Mouse (Mus musculus) adrenal gland, adult (tissue): ENCODE results near the gene Rbm14.
A peak's percentile ranks its signal among the peaks of the same experiment; 100 is the strongest.
"Not testable (repeated sequence)": the region's sequence is repeated elsewhere in the genome, so short reads cannot be mapped to it uniquely, and the experiment has no call there.

ENCODE experiments used
- DNase-seq, 2 experiments: peaks; one replicate each; pipeline ENCODE4 v3.0.0; 2022 to 2023; ENCODE audit warnings: low spot score in 1 of 2; ENCODE audit not compliant: inconsistent age in 2 of 2

Gene Rbm14

DNA sequence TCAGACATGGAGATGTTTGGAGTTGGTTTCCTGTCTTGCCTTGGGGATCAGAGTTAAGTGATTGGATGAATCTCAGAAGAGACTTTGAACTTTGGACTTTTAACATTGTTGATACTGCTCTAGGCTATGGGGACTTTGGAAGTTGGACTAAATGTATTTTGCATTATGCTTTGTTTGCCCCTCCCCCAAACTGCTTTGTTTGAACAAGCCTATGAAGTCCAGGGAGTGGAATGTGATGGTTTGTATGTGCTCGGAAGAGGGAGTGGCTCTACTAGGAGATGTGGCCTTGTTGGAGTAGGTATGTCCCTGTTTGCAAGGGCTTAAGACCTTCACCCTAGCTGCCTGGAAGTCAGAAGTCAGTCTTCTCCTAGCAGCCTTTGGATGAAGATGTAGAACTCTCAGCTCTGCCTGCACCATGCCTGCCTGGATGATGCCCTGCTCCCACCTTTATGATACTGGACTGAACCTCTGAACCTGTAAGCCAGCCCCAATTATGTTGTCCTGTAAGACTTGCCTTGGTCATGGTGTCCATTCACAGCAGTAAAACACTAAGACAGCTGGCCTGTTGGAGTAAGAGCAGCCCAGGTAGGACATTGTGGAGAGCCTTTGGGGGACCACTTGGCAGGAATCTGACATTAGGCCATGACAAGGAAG is 5.9 kb upstream of the Rbm14 start:
- DNase-seq, result no peak

DNA sequence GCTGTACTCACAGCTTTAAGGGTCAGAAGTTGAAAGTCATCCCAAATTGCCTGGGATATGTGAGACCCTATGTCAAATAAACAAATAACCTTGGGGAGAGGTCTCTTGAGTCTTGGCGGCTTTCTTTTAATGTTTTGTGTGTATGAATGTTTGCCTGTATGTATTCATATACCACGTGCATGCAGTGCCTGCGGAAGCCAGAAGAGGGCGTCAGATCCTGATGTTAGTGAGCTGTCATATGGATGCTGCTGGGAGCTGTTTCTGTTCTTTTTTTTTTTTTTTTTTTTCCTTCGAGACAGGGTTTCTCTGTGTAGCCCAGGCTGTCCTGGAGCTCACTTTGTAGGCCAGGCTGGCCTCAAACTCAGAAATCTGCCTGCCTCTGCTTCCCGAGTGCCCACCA is 1.6 kb upstream of the Rbm14 start:
- DNase-seq, result peak in 1 of 2 experiments; percentile 60

DNA sequence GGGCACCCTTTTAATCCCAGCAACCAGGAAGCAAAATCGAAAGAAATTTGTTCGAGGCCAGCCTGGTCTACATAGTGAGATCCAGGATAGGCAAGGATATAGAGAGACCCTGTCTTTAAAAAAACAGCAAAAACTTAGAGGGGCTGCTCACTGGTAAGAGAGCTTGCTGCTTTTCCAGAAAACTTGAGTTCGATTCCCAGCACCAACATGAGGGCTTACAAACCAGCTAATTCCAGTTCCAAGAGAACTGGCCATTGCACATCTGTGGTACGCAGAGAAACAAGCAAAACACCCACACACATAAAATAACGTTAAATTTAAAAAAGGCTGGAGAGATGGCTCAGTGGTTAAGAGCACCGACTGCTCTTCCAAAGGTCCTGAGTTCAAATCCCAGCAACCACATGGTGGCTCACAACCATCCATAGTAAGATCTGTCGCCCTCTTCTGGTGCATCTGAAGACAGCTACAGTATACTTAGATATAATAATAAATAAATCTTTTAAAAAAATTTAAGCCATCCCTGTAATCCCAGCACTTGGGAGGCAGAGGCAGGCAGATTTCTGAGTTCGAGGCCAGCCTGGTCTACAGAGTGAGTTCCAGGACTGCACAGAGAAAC is 1.0 kb upstream of the Rbm14 start:
- DNase-seq, result not testable (repeated sequence)

DNA sequence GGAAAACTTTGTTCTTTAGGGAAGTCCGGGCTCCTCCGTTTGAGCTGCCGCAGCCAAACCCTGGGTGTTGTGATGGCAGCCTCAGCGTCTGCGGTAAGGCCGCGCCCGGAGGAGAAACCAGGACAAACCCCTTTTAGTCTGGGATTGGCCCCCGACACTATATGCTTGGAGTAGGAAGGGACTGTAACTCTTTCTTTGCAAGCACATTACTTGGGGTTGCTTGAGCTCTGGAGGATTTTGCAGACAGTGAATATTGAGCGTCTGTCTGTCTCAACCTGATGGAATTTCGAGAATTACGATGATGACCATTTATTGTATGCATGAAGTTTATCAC is 442 bp upstream of the Rbm14 start:
- no peak for DNase-seq

DNA sequence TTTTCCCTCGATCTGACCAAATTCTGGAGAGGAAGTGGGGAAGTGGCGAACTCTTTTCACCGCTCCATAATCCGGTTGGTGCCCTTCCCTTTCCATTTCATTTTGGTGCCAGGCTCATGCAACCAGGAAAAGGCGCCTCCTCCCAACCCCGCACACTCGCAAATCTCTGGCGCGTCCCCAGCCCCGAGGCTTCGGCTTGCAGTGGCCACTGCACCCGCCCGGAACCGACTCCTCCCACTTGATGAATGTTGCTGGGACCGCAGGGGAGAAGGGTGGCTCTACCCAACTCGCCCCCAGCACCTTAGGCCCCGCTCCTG is 730 bp downstream of the Rbm14 start:
- DNase-seq, result no peak

DNA sequence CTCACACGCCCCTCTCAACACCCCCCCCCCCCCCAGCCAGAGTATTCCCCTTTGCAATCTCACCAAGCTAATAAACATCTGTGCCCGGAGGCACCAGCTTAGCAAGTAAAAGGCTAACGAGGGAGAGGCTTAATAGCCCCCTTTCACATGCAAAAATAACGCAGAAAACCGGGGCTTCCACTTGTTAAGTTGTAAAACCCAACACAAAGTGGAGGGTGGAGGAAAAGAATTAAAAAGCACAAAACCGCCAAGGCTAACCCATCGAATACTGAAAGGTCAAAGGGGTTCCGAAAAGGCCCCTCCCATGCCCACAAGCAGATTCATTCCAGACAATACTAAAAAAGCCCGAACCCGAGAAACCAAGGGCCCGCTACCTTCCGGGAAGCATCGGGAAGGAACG is 1.1 kb downstream of the Rbm14 start:
- DNase-seq, result no peak

DNA sequence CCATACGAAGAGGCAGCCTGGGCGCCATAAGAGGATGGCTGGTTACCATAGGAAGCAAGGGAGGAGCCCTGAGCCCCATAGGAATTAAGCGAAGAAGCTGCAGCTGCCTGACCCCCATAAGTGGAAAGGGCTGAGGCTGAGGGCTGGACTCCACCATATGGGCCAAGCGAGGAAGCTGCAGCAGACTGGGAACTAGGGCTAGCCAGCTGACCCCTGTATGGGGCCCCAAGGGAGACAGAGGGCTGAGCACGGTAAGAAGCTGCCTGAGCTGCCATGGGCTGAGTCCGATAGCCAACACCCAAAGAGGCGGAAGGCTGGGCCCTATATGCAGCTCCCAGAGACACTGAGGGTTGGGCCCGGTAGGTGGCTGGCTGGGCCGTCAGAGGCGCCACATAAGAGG is 8.2 kb downstream of the Rbm14 start:
- DNase-seq, result peak in 1 of 2 experiments; percentile 30

DNA sequence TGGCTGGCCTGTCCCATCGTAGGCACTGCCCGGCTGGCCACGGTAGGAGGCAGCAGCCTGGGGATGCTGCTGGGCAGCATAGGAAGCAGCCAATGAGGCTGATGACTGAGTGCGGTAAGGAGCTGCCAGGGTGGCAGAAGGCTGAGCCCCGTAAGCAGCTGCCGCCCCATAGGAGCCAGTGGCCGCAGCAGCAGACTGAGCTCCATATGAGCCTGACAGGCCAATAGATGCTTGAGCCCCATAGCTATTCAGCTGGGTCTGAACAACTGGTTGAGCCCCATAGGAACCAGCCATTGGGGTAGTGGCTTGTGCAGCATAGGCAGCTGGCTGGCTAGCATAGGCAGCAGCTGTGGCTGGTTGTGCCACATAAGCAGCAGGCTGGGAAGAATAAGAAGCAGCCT is 8.7 kb downstream of the Rbm14 start:
- DNase-seq, result no peak

DNA sequence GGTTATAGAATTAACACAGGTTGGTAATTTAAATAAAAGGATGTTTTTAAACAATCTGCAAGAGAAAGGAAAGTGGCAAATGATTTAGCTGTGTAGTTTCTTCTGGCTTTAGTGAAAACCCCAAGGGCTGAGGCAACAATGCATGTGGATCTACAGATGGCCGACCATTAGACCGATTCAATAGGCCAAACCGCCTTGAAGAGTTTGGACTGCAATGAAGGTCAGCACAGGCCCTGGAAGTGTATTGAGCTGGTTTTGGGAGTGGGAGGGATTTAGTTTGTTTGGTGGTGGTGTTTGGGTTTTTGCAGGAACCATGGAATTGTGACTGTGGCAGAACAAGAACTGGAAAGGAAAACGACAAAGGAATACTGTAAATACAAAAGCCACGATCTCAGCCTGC is 12.4 kb downstream of the Rbm14 start:
- no peak for DNase-seq

DNA sequence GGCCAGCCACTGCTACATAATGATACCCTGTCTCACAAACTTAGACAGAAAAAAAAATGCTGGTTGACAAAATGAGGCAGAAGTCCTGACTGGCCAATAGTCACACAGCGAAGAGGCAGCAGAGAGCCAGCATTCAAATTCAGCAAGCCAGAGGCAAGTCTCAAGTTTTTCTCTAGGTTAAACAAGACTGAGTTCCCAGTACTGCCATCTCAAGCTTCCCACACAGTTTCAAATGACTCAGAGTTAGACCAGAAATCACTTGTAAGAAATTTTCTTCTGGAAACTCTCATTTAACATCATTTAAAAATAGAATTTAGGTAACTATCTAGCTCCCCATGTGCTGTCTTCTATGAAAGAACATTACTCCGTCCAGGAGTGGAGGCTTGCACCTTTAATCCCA is 13.6 kb downstream of the Rbm14 start:
- no peak for DNase-seq

DNA sequence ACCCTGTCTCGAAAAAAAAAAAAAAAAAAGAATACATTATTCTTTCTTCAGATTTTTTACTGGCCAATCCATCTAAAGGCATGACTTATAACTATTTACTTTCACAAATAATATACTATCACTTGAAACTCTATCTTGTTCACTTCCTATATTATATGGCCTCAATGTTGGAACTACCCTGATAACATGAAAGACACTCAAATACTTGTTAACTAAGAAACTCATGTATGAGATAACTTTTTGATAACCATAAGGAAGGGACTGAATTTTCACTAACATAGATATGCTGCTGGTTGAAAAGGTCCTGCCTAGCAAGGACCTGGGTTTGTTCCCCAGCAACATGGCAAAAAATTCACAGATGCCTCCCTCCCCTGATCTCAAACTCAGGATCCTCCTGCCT is 15.5 kb downstream of the Rbm14 start:
- no peak for DNase-seq

DNA sequence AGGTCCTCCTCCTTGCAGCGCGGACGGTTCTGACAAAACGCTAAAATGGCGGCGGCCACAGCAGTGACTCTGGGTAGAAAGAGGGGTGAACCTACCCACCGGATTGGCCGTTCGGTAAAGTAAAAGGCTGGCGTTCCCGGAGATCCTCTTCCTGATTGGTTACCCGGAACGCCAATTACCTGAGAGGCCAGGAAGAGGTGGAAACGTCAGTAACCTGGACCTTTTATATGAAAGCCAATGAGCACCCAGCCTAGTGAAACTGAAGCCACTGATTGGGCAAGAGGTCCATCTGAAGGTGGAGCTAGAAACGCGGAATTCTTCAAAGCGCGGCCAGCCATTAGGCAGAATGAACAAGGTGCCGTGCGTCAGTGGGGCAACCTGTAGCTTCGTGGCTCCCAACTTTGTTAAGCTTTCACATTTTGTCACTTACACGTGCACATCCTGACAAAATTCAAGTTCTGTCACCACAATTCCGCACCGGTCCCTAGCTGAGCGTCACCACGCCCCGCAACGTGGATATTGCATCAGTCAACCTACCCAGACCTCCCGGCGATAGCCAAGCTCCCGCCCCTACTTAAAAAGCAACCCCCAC is 17.5 kb downstream of the Rbm14 start, which contains the start of gene Rbm4:
Rbm4 (minus strand) TSS at position 71 of the 592 bp plus-strand sequence.
- DNase-seq, result peak; percentile 98 to 99

DNA sequence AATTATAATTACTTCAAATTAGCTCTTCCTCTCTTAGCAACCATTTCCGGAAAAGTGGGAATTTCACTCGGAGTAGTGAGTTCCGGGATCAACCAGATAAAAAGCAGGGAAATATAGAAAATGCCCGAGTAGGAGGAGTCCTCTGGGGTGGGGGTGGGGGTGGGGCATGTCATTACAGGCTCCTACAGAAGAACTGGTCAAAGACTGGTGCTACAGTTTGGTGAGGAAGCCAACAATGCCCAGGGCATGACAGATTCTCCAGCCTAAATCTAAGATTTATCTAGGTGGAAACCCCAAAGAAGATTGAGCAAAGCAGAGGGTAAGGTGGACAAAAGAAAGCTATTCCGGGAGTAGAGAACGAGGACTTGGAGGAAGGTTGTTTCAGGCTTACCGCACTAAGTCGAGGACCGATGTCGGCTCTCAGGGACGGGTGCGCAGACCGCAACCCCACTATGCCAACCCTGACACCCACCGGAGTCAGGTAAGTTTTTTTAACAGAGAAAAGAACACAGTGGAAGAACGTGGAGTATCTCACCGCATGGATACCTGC is 18.1 kb downstream of the Rbm14 start:
- no peak for DNase-seq

DNA sequence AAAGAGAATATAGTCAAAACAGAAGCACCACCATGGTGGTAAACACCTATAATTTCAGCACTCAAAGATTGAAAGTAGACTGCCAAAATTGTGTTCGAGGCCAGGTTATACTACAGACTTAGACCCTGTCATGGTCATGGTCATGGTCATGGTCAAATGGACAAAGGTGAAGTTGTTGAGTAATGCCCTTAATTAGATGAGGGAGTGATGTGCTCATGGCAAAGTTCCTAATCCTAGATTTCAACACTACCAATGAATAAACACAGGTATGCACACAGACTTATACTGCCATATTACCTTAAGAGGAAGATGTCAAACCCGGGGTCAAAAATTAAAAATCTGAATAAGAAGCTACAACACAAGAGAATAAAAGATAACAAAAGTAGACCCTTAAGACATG is 25.1 kb downstream of the Rbm14 start:
- no peak for DNase-seq

DNA sequence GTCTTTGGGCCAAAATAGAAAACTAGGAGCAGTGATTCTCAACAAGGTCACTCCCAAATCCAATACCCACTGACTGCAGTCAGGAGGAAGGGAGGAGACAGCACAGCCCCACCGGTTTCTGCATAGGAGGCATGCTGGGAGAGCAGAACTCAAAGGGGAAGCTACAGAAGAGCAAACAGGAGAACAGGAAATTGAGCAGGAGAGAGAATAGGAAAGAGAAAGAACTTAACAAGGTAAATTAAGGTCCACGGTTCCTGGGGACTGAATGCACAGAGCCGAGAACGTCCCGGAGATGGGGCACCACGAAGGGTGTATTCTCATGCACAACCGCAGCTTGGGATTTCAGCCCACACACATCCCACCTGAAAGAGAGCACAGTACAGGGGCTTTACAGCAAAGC is 26.2 kb downstream of the Rbm14 start:
- no peak for DNase-seq

DNA sequence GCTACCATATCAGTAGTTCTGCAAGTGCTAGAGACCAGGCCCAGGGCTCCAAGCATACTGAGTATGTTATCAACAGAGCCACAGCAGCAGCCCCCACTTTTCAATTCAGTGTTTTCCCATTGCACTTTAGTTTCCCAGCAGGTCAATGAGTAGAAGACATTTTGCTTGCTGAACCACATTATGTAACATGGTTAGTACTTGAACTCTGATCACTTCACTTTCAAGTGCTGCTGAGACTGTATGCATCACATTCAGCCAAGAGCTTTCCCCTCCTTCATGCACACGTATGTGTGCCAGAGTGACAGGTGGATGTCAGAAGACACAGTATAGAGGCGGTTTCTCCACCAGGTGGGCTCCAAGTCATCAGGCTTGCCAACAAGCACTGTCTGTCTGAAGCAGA is 28.5 kb downstream of the Rbm14 start:
- DNase-seq, result no peak

DNA sequence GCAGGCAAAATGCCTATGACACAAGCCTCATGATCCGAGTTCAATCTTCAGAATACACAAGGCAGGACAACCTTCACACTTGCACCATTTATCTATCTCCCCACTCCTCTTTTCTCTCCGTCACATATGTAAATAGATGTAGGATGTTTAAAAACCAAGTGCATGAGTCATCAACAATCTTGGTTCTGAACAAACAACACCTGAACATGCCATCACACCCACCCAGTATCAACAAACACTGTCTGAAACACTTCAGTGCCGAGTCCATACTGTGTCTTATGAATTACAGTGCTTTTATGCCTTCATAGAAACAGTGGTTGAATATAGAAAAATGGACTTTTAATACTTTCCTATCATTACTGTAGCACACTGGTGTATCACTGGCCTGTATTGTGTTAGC is 38.6 kb downstream of the Rbm14 start:
- DNase-seq, result no peak

DNA sequence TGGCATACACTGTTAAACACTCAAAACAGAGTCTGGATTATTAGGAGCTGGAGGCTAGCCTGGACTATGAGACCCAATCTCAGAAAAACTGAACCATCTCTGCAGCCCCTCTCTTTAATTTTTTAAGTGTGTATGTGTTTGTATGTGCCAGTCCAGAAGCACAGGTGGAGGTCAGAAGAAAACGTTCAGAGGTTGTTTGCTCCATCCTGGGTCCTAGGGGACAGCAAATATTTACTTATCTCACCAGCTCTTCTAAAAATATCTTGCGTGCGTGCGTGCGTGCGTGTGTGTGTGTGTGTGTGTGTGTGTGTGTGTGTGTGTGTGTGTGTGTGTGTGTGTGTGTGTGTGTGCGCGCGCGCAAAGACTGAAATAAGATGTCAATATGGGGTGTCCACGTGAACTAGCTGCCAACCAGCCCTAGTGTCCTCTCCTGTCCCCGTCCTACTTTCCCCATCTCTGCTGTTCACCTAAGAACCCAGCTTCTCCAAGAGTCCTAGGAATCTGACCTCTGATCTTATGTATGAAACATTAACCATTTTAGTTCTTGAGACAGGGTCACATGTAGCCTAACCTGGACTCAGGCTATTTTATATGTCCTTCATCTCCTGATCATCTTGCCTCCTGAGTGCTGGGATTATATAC is 43.8 kb downstream of the Rbm14 start:
- DNase-seq, result no peak

DNA sequence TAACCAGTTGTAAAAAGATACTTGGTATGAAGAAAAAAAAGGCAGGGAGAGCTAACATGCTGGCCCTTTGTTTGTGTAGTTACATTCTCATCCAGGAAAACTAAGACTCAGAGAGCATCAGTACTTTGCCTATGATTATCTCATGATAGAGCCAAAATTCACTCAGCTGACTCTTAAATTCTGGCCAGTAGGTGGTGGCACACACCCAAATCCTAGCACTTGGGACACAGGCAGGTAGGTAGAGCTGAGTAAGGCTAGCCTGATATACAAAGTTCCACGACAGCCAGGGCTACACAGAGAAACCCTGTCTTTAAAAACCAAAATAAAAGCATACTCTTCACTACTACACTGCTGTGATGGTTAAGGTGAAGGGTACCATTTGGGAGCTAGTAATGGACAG is 48.6 kb downstream of the Rbm14 start:
- DNase-seq, result peak in 1 of 2 experiments; percentile 53

DNA sequence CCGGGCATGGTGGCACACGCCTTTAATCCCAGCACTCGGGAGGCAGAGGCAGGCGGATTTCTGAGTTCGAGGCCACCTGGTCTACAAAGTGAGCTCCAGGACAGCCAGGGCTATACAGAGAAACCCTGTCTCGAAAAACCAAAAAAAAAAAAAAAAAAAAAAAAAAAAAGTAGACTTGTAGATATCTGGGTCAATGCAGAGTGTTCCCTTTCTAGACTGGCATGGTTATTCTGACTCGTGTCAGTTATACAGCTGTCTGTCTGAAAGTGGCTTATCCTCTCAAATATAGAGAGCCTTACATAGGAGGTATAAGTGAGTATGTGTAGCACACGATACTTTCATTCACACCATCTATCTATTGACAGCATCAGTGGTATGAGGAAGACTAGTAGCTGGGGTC is 50.9 kb downstream of the Rbm14 start:
- not testable (repeated sequence) for DNase-seq

DNA sequence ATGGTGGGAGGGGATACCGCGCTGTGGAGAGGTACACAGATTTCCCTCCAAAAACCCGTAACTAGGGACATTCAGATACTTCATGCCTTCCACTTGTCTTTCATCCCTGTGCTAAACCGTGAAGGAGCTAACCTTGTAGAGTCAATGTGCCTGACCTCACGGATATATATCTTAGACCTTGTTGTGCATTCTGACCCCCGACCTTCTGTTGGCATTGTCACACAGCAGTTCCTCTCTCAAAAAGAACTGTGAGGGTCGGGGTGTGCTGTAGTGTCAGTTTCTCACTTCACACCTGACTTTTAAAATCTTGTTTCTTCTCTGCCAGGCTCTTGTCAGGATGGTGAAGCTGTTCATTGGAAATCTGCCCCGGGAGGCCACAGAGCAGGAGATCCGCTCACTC is 54.5 kb downstream of the Rbm14 start:
- no peak for DNase-seq
